Mouse (Mus musculus) CH12.LX (cell line): ENCODE measurements around the gene Igsf21. TPM values are rescaled to one million over a fixed set of nuclear protein-coding genes. Genes with fewer than 3 reads are reported as not detected.

Experiments
- DNase-seq: peaks from one replicate; pipeline ENCODE4 v3.0.0-alpha.2; 2013; ENCODE audit errors: extremely low read depth
- H3K27ac ChIP-seq: 2 replicates; pipeline ENCODE4 v1.5.1; 2012; ENCODE audit warnings: low read depth, mild to moderate bottlenecking, control low read depth, moderate library complexity; ENCODE audit not compliant: insufficient read depth
- H3K27me3 ChIP-seq: replicated peaks from 2 replicates; pipeline ENCODE3; 2012; ENCODE audit warnings: inconsistent platforms
- H3K36me3 ChIP-seq, 2 experiments: replicated peaks in 1 of 2; 2 replicates each; pipeline versions ENCODE3 to v1.6.1; 2012; ENCODE audit warnings: inconsistent platforms in 1 of 2, low read length in 1 of 2, mild to moderate bottlenecking in 1 of 2, mixed read lengths in 1 of 2, moderate library complexity in 1 of 2; ENCODE audit not compliant: control insufficient read depth in 1 of 2, insufficient read depth in 1 of 2
- H3K4me1 ChIP-seq, 2 experiments: 2 replicates each; pipeline ENCODE4 v1.6.1; 2012; ENCODE audit warnings: inconsistent platforms in 1 of 2, moderate library complexity in 1 of 2; ENCODE audit not compliant: insufficient read depth in 2 of 2, control insufficient read depth in 1 of 2
- H3K4me2 ChIP-seq: 2 replicates; pipeline ENCODE4 v1.6.1; 2012; ENCODE audit warnings: low read depth, mild to moderate bottlenecking, control low read depth; ENCODE audit not compliant: poor library complexity, insufficient read depth, severe bottlenecking
- H3K4me3 ChIP-seq, 3 experiments: fragments of 150-350 bp in 1 of 3; sonication (generic) in 1 of 3; replicated peaks in 1 of 3; 2 replicates each; pipeline versions ENCODE3 to v1.5.1; 2011 to 2012; ENCODE audit warnings: low read depth in 2 of 3, low read length in 2 of 3, mild to moderate bottlenecking in 2 of 3, moderate library complexity in 2 of 3, control low read depth in 1 of 3, improper control_type of control experiment in 1 of 3, inconsistent platforms in 1 of 3, mixed read lengths in 1 of 3; ENCODE audit not compliant: poor library complexity in 1 of 3
- H3K79me2 ChIP-seq: replicated peaks from 2 replicates; pipeline ENCODE4 v1.6.1; 2012; ENCODE audit warnings: mild to moderate bottlenecking, moderate library complexity; ENCODE audit not compliant: control insufficient read depth, poor library complexity, insufficient read depth, severe bottlenecking; ENCODE audit errors: extremely low read depth
- H3K9ac ChIP-seq: 2 replicates; pipeline ENCODE4 v1.6.1; 2012; ENCODE audit warnings: low read depth, mild to moderate bottlenecking, control low read depth, moderate library complexity; ENCODE audit not compliant: insufficient read depth
- H3K9me3 ChIP-seq: replicated peaks from 2 replicates; pipeline ENCODE3; 2012; ENCODE audit warnings: low read length, inconsistent platforms, mixed read lengths
- BHLHE40 ChIP-seq: IDR thresholded peaks from 2 replicates; pipeline ENCODE4 v1.6.1; 2011; ENCODE audit warnings: mild to moderate bottlenecking, low read depth, low read length, improper control_type of control experiment
- CHD1 ChIP-seq: IDR thresholded peaks from 2 replicates; pipeline ENCODE4 v1.6.1; 2012; ENCODE audit warnings: low read depth, low read length, improper control_type of control experiment, inconsistent platforms
- CHD2 ChIP-seq: IDR thresholded peaks from 2 replicates; pipeline ENCODE4 v1.6.1; 2011; ENCODE audit warnings: low read length, improper control_type of control experiment
- CTCF ChIP-seq, 2 experiments: IDR thresholded peaks in 1 of 2; conservative IDR thresholded peaks in 1 of 2; 2 replicates each; pipeline ENCODE4 v1.5.1; 2011 to 2012; ENCODE audit warnings: low read depth in 2 of 2, low read length in 2 of 2, improper control_type of control experiment in 1 of 2, inconsistent platforms in 1 of 2, mild to moderate bottlenecking in 1 of 2, moderate library complexity in 1 of 2
- E2F4 ChIP-seq: IDR thresholded peaks from 2 replicates; pipeline ENCODE4 v1.6.1; 2011; ENCODE audit warnings: low read depth, low read length, improper control_type of control experiment; ENCODE audit not compliant: insufficient replicate concordance
- EP300 ChIP-seq: IDR thresholded peaks from 2 replicates; pipeline ENCODE4 v1.6.1; 2011; ENCODE audit warnings: low read length, improper control_type of control experiment
- GABPA ChIP-seq: IDR thresholded peaks from 2 replicates; pipeline ENCODE4 v1.6.1; 2012; ENCODE audit warnings: low read depth, low read length, improper control_type of control experiment, inconsistent platforms; ENCODE audit not compliant: insufficient replicate concordance
- HCFC1 ChIP-seq: IDR thresholded peaks from 2 replicates; pipeline ENCODE4 v1.6.1; 2012; ENCODE audit warnings: low read depth, mild to moderate bottlenecking, inconsistent platforms, low read length, improper control_type of control experiment
- JUND ChIP-seq: conservative IDR thresholded peaks from 2 replicates; pipeline ENCODE4 v1.6.1; 2011; ENCODE audit warnings: low read depth, low read length, improper control_type of control experiment
- KAT2A ChIP-seq: IDR thresholded peaks from 2 replicates; pipeline ENCODE4 v1.6.1; 2012; ENCODE audit warnings: low read length, improper control_type of control experiment, inconsistent platforms; ENCODE audit not compliant: insufficient replicate concordance
- MAFK ChIP-seq: IDR thresholded peaks from 2 replicates; pipeline ENCODE4 v1.6.1; 2011; ENCODE audit warnings: low read length, improper control_type of control experiment; ENCODE audit not compliant: insufficient replicate concordance
- MAX ChIP-seq: IDR thresholded peaks from 2 replicates; pipeline ENCODE4 v1.6.1; 2011; ENCODE audit warnings: low read length, improper control_type of control experiment
- MAZ ChIP-seq: IDR thresholded peaks from 2 replicates; pipeline ENCODE4 v1.6.1; 2012; ENCODE audit warnings: low read depth, mild to moderate bottlenecking, inconsistent platforms, low read length, improper control_type of control experiment, moderate library complexity
- MXI1 ChIP-seq: IDR thresholded peaks from 2 replicates; pipeline ENCODE4 v1.6.1; 2011; ENCODE audit warnings: mild to moderate bottlenecking, low read depth, low read length, improper control_type of control experiment
- PAX5 ChIP-seq: IDR thresholded peaks from 2 replicates; pipeline ENCODE4 v1.6.1; 2012; ENCODE audit warnings: low read length, inconsistent platforms, mixed read lengths
- POLR2A ChIP-seq: IDR thresholded peaks from 2 replicates; pipeline ENCODE4 v1.6.1; 2011; ENCODE audit warnings: low read depth, mild to moderate bottlenecking, improper control_type of control experiment, low read length
- POLR2AphosphoS2 ChIP-seq: IDR thresholded peaks from 2 replicates; pipeline ENCODE4 v1.6.1; 2011; ENCODE audit warnings: low read depth, low read length, improper control_type of control experiment
- RAD21 ChIP-seq: IDR thresholded peaks from 2 replicates; pipeline ENCODE4 v1.6.1; 2011; ENCODE audit warnings: low read depth, mild to moderate bottlenecking, low read length, improper control_type of control experiment, moderate library complexity
- UBTF ChIP-seq: IDR thresholded peaks from 2 replicates; pipeline ENCODE4 v1.6.1; 2012; ENCODE audit warnings: low read depth, mild to moderate bottlenecking, inconsistent platforms, low read length, improper control_type of control experiment, moderate library complexity
- USF1 ChIP-seq: IDR thresholded peaks from 2 replicates; pipeline ENCODE4 v1.6.1; 2014; ENCODE audit warnings: low read depth, mild to moderate bottlenecking, inconsistent platforms, low read length, improper control_type of control experiment
- USF2 ChIP-seq: conservative IDR thresholded peaks from 2 replicates; pipeline ENCODE4 v1.6.1; 2011; ENCODE audit warnings: low read depth, low read length, improper control_type of control experiment
- ZC3H11A ChIP-seq: IDR thresholded peaks from 2 replicates; pipeline ENCODE4 v1.6.1; 2012; ENCODE audit warnings: low read depth, mild to moderate bottlenecking, inconsistent platforms, low read length, improper control_type of control experiment
- ZMIZ1 ChIP-seq: IDR thresholded peaks from 2 replicates; pipeline ENCODE4 v1.6.1; 2012; ENCODE audit warnings: low read depth, mild to moderate bottlenecking, inconsistent platforms, low read length, improper control_type of control experiment
- dilution Hi-C: fragments of 300-500 bp; cut with MboI; formaldehyde crosslinking; loops from 2 replicates; pipeline ENCODE4 v1.14.3; 2020; ENCODE audit warnings: low sequenced_read_pairs; ENCODE audit not compliant: extremely low pct_unique_long_range_greater_than_20kb, extremely low pct_ligation_motif_present
- in situ Hi-C: fragments of 300-500 bp; cut with MboI; formaldehyde crosslinking; loops from 3 replicates; pipeline ENCODE4 v1.14.3; 2019; ENCODE audit warnings: low sequenced_read_pairs, low pct_ligation_motif_present, low pct_unique_long_range_greater_than_20kb, mixed read lengths
- polyA plus RNA-seq: library from polyadenylated mRNA; unstranded; fragments of >175 nt; gene quantifications from 2 replicates; pipeline ENCODE4 v1.2.1, GENCODE M21; 2012; ENCODE audit warnings: low read depth; ENCODE audit not compliant: insufficient read length
- total RNA-seq, 2 experiments: library from RNA; depleted of rRNA; stranded (reverse); fragments of 300-350 nt in 1 of 2; fragments of >200 nt in 1 of 2; gene quantifications; 2 replicates each; pipeline ENCODE4 v1.2.3; 2012 to 2014

Igsf21 gene
- total and polyA plus RNA-seq, 3 experiments: not detected

- in situ Hi-C loops: no loop called here
- no peak overlapping the region for H3K4me3 ChIP-seq
Measured at GRCm38 (mm10) chr4:140117275-140117691, 129.3 kb downstream of the Igsf21 start.

GRCm38 (mm10) chr4:140115756-140116155 is 130.8 kb downstream of the Igsf21 start:
- TF ChIP-seq PAX5 (no peak), UBTF (no peak), ZMIZ1 (no peak), KAT2A (no peak), USF2 (no peak), CHD1 (no peak), E2F4 (no peak), USF1 (no peak), MAZ (no peak), POLR2AphosphoS2 (no peak), MXI1 (no peak), EP300 (no peak), HCFC1 (no peak), CTCF (conservative IDR thresholded peaks at IDR 0.05 in 1 of 2, IDR thresholded peaks at IDR 0.05 in 1 of 2; ENCODE audit: low read depth in 2 of 2, low read length in 2 of 2) (no peak), ZC3H11A (no peak), BHLHE40 (no peak), CHD2 (no peak), JUND (no peak)
- peaks cover 62% of the 10 kb centered on the region for H3K9me3 ChIP-seq
- no peaks in the 10 kb centered on the region for H3K79me2 ChIP-seq
- no peaks in the 10 kb centered on the region for H3K27me3 ChIP-seq
- H3K36me3 ChIP-seq: no peaks in the 10 kb centered on the region
- no peak overlapping the region for H3K4me2 ChIP-seq
- no peak overlapping the region for H3K4me3 ChIP-seq
- H3K4me1 ChIP-seq: no peaks in the 10 kb centered on the region
- in situ Hi-C loops (no loop called here), dilution Hi-C loops (no loop called here)
- H3K27ac ChIP-seq: no peak overlapping the region
- no peak overlapping the region for H3K9ac ChIP-seq
- no peak for DNase-seq

More at GRCm38 (mm10) chr4:140117275-140117691, 129.3 kb downstream of the Igsf21 start:
- Histone ChIP-seq H3K4me2 (no peak overlapping the region), H3K27ac (no peak overlapping the region), H3K9me3 (peaks cover 56% of the 10 kb centered on the region), H3K9ac (no peak overlapping the region), H3K79me2 (no peaks in the 10 kb centered on the region), H3K27me3 (peaks cover under 1% of the 10 kb centered on the region), H3K36me3 (no peaks in the 10 kb centered on the region), H3K4me1 (no peaks in the 10 kb centered on the region)
- no peak for DNase-seq
- TF ChIP-seq POLR2A (no peak), GABPA (no peak), MAX (no peak), ZC3H11A (no peak), MAZ (no peak), RAD21 (no peak), JUND (no peak), USF2 (no peak), HCFC1 (no peak), MAFK (no peak)
- dilution Hi-C loops: no loop called here
